8 mouse cellular contexts compared by ENCODE assay signal in the genomic region with DNA sequence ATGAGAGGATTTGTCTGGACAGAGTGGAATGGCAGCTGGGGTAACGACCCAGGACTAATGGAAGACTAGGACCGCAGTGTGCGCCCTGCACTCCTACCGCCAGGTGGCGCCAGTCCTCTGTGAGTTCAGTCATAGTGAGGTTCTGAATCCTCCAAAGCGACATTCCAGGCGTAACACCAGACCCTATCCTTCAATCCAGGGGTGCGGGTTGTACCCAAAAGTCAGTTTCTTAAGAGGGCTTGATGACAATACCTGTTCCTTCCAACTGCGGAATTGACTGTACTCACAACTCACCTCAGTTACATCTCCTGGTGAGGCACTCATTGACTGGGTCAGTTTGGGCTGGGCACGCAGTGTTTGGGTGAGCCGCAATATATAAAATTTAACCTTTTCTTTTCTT. TPM values are rescaled to one million over a fixed set of nuclear protein-coding genes. Genes with fewer than 3 reads are reported as not detected.
DNase-seq lines count a peak whose midpoint lies in the region; ATAC-seq and TF ChIP-seq lines count a peak whose summit lies in the region.

No protein-coding gene starts in this region.

- peak overlapping the region; percentile 45; the same call in 1 of the 2 replicates for H3K4me3 ChIP-seq in G1E (ENCODE audit: low read depth, low read length)
- H3K4me3 ChIP-seq in forebrain, embryonic 13.5 days = no peak overlapping the region
- H3K4me3 ChIP-seq in hindbrain, embryonic 10.5 days = no peak overlapping the region

- peak; percentile 74 for DNase-seq in G1E (ENCODE audit: low spot score)
- peak; percentile 88 for DNase-seq in hindbrain, embryonic 10.5 days (ENCODE audit: low spot score)
- DNase-seq in layer of hippocampus, adult 9-11 months = peak; percentile 44
- peak; percentile 84 for DNase-seq in lung, postnatal 10 days
- DNase-seq in retina, adult 2 months (ENCODE audit: low read depth, low spot score) = peak; percentile 73
- peak; percentile 86 for DNase-seq in thymus, postnatal 4 days

- H3K36me3 ChIP-seq in G1E (replicated peaks) = no peaks in the 10 kb centered on the region
- no peaks in the 10 kb centered on the region for H3K36me3 ChIP-seq in forebrain, embryonic 13.5 days (ENCODE audit: poor library complexity, severe bottlenecking)
- no peaks in the 10 kb centered on the region for H3K36me3 ChIP-seq in hindbrain, embryonic 10.5 days

- peak; percentile 100 for TF ChIP-seq CTCF in G1E (IDR thresholded peaks at IDR 0.05; ENCODE audit: low read depth, low read length)

- H3K4me2 ChIP-seq in forebrain, embryonic 13.5 days = peak overlapping the region; percentile 21; the same call in 1 of the 2 replicates

- peaks cover 43% of the 10 kb centered on the region for H3K4me1 ChIP-seq in G1E (ENCODE audit: insufficient read depth, low read depth, low read length)
- H3K4me1 ChIP-seq in forebrain, embryonic 13.5 days = no peaks in the 10 kb centered on the region
- no peaks in the 10 kb centered on the region for H3K4me1 ChIP-seq in hindbrain, embryonic 10.5 days (replicated peaks)

- peaks cover 25% of the 10 kb centered on the region for H3K27me3 ChIP-seq in G1E (ENCODE audit: insufficient read depth, low read length)
- H3K27me3 ChIP-seq in forebrain, embryonic 13.5 days = no peaks in the 10 kb centered on the region
- no peaks in the 10 kb centered on the region for H3K27me3 ChIP-seq in hindbrain, embryonic 10.5 days (ENCODE audit: insufficient read depth, poor library complexity, severe bottlenecking)

- H3K9ac ChIP-seq in forebrain, embryonic 13.5 days = no peak overlapping the region

- 19% methylated on average over 11 of the region's 11 CpGs for WGBS in forebrain, embryonic 13.5 days
- 20% methylated on average over 11 of the region's 11 CpGs for WGBS in hindbrain, embryonic 10.5 days

- H3K9me3 ChIP-seq in G1E (replicated peaks) = no peaks in the 10 kb centered on the region
- H3K9me3 ChIP-seq in forebrain, embryonic 13.5 days (replicated peaks) = no peaks in the 10 kb centered on the region
- no peaks in the 10 kb centered on the region for H3K9me3 ChIP-seq in hindbrain, embryonic 10.5 days

- peak; percentile 84 for ATAC-seq in G1E (ENCODE audit: extremely low read depth, insufficient number of reproducible peaks, low FRiP score, poor library complexity, severe bottlenecking)
- peak; percentile 94 for ATAC-seq in cerebellum, adult (ENCODE audit: insufficient number of reproducible peaks, low FRiP score, low TSS enrichment)
- peak; percentile 83 for ATAC-seq in forebrain, embryonic 13.5 days

- no peak overlapping the region for H3K27ac ChIP-seq in forebrain, embryonic 13.5 days
- H3K27ac ChIP-seq in hindbrain, embryonic 10.5 days = no peak overlapping the region

RNA-seq across cellular contexts. Expression of gene Ccdc177, which starts 9.2 kb away (rescaled TPM):
- total RNA-seq in G1E (2014; fragmentation: Nextera tagmentation) (not detected in 2 replicates), G1E (2017) (0.06 and 0.11 TPM in 2 replicates)
- not detected in 2 replicates for polyA plus RNA-seq in G1E (2012)
- polyA plus RNA-seq in forebrain, embryonic 13.5 days (2015; fragmentation: Nextera tagmentation; extraction: Ambion mirVana) = 4.6 and 4.7 TPM in 2 replicates
- polyA plus RNA-seq in hindbrain, embryonic 10.5 days (2016; fragmentation: Nextera tagmentation; extraction: Ambion mirVana) = 1.5 and 2.4 TPM in 2 replicates

RNA-seq across cellular contexts. Expression of gene Susd6, which starts 20.6 kb away (rescaled TPM):
- total RNA-seq in G1E (2014; fragmentation: Nextera tagmentation) = 123 and 135 TPM in 2 replicates
- 66.4 and 66.6 TPM in 2 replicates for total RNA-seq in G1E (2017)
- polyA plus RNA-seq in G1E (2012) = 24.0 and 29.6 TPM in 2 replicates
- 13.8 and 14.0 TPM in 2 replicates for polyA plus RNA-seq in forebrain, embryonic 13.5 days (2015; fragmentation: Nextera tagmentation; extraction: Ambion mirVana)
- 15.6 and 15.9 TPM in 2 replicates for polyA plus RNA-seq in hindbrain, embryonic 10.5 days (2016; fragmentation: Nextera tagmentation; extraction: Ambion mirVana)
